Mouse (Mus musculus) heart, embryonic 10.5 days (tissue): ENCODE measurements around the gene Tbl1xr1. TPM values are rescaled to one million over a fixed set of nuclear protein-coding genes. Genes with fewer than 3 reads are reported as not detected.

Source experiments
- DNase-seq: peaks from one replicate; pipeline ENCODE4 v3.0.0-alpha.2; 2017; ENCODE audit warnings: low spot score
- H3K27ac ChIP-seq: fragments of 300-500 bp; sonication (generic); 2 replicates; pipeline ENCODE4 v1.5.1; 2016; ENCODE audit warnings: mild to moderate bottlenecking
- H3K27me3 ChIP-seq: fragments of 300-500 bp; sonication (generic); 2 replicates; pipeline ENCODE4 v1.6.1; 2016; ENCODE audit warnings: mild to moderate bottlenecking; ENCODE audit not compliant: poor library complexity, insufficient read depth, severe bottlenecking
- H3K36me3 ChIP-seq: fragments of 300-500 bp; sonication (generic); 2 replicates; pipeline ENCODE4 v1.6.1; 2016; ENCODE audit warnings: mild to moderate bottlenecking, moderate library complexity
- H3K4me1 ChIP-seq: fragments of 300-500 bp; sonication (generic); 2 replicates; pipeline ENCODE4 v1.6.1; 2016; ENCODE audit warnings: mild to moderate bottlenecking
- H3K4me3 ChIP-seq: fragments of 300-500 bp; sonication (generic); 2 replicates; pipeline ENCODE4 v1.5.1; 2016; ENCODE audit warnings: mild to moderate bottlenecking, moderate library complexity
- H3K9me3 ChIP-seq: fragments of 300-500 bp; sonication (generic); 2 replicates; pipeline ENCODE4 v1.6.1; 2016; ENCODE audit warnings: mild to moderate bottlenecking, moderate library complexity
- WGBS: fragments of 180-500 bp; shearing (Covaris S2); methylation state at CpG from one replicate; pipeline ENCODE4 v1.1.7; 2016; 5-methylcytosine and 5-hydroxymethylcytosine counted together
- polyA plus RNA-seq: library from polyadenylated mRNA; unstranded; fragments of >200 nt; fragmentation: Nextera tagmentation; extraction: Ambion mirVana; gene quantifications from 2 replicates; pipeline ENCODE4 v1.2.1, GENCODE M21; 2016

Tbl1xr1 gene
- polyA plus RNA-seq, 1 experiment from 2014 or later: 17.7 TPM

DNA sequence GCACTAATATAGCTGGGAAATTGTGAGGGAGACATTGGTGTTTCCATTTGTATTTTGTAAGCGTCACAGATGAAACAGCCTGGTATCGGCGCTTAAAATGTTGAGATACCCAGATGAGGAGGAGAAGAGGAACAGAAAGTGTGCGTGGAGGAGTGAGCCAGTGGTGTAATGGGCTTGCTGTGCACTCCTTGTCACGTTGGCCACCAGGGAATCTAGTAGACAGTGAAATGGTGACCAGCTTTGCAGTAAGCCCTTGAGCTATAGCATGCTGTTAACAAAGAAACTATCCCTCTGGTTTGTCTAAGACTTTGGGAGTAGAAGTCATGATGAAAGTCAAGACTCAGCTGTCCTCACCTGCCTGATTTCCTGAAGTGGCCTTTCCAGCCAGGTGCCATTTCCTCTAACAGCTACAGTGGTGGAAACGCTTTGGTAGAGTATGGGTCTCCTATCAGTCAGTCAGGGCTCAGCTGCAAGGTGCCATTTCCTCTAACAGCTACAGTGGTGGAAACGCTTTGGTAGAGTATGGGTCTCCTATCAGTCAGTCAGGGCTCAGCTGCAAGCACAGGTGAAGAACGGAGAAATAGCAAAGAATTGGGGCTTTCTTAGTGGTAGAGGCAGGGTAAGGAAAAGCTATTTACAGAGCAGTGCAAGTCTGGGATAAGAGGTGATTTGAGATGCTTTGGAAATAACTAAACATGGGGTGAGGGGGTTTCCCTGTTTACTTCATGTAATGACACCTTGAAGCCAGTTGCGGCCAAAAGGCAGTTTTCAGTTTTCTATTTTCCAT is 61.5 kb downstream of the Tbl1xr1 start:
- Histone ChIP-seq H3K27ac (no peak overlapping the region), H3K4me1 (peaks cover 14% of the 10 kb centered on the region; the same call in 1 of the 2 replicates), H3K27me3 (no peaks in the 10 kb centered on the region), H3K36me3 (0 out of 2 replicates have a peak, but pooled peaks cover 3% of the 10 kb centered on the region), H3K9me3 (no peaks in the 10 kb centered on the region), H3K4me3 (no peak overlapping the region)
- DNase-seq: no peak
- 74% methylated on average over 9 of the region's 9 CpGs for WGBS

GRCm38 (mm10) chr3:22138580-22139099 is 62.2 kb downstream of the Tbl1xr1 start:
- Histone ChIP-seq H3K36me3 (0 out of 2 replicates have a peak, but pooled peaks cover 3% of the 10 kb centered on the region), H3K9me3 (no peaks in the 10 kb centered on the region), H3K27ac (no peak overlapping the region), H3K4me3 (no peak overlapping the region), H3K4me1 (peaks cover 14% of the 10 kb centered on the region; the same call in 1 of the 2 replicates), H3K27me3 (no peaks in the 10 kb centered on the region)
- 75% methylated on average over 2 of the region's 2 CpGs for WGBS
- no peak for DNase-seq

DNA sequence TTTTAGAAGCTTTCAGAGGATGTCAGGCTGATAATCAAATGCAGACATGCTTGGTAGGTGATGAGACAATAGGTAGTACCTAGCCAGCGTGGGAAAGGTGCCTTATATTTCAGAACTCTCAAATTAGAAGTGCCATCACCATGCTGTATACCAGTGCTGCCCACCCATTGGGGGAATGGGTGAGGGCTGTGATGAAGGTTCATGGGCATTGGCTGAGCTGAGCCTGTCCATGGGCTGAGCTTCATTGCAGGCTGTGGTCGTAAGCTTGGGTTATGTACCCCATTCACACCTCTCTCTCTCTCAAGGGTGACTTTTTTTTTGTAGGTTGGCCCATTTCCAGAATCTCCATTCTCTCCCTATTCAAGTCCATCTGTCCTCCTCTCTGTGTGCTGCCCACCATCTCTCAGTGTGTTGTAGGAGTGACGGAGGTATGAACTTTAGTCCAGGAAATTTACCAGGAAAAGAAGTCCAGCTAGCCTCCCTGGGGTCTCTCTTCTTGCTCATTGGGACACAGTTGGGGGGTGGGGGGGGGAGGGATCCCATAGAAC is 63.7 kb downstream of the Tbl1xr1 start:
- H3K27ac ChIP-seq: no peak overlapping the region
- H3K4me3 ChIP-seq: no peak overlapping the region
- 72% methylated on average over 3 of the region's 3 CpGs for WGBS
- H3K9me3 ChIP-seq: no peaks in the 10 kb centered on the region
- H3K27me3 ChIP-seq: no peaks in the 10 kb centered on the region
- no peaks in the 10 kb centered on the region for H3K36me3 ChIP-seq
- DNase-seq: no peak
- H3K4me1 ChIP-seq: peaks cover 14% of the 10 kb centered on the region; the same call in 1 of the 2 replicates

GRCm38 (mm10) chr3:22141984-22142719 is 65.7 kb downstream of the Tbl1xr1 start:
- H3K27me3 ChIP-seq: no peaks in the 10 kb centered on the region
- H3K9me3 ChIP-seq: no peaks in the 10 kb centered on the region
- no peaks in the 10 kb centered on the region for H3K36me3 ChIP-seq
- peaks cover 14% of the 10 kb centered on the region; the same call in 1 of the 2 replicates for H3K4me1 ChIP-seq
- WGBS: 80% methylated on average over 6 of the region's 6 CpGs
- DNase-seq: no peak
- H3K4me3 ChIP-seq: no peak overlapping the region
- no peak overlapping the region for H3K27ac ChIP-seq

- Histone ChIP-seq H3K36me3 (no peaks in the 10 kb centered on the region), H3K9me3 (no peaks in the 10 kb centered on the region), H3K4me1 (peaks cover 11% of the 10 kb centered on the region; the same call in 1 of the 2 replicates), H3K27me3 (no peaks in the 10 kb centered on the region), H3K27ac (no peak overlapping the region), H3K4me3 (no peak overlapping the region)
- no peak for DNase-seq
- WGBS: 80% methylated on average over 5 of the region's 5 CpGs
Observed at GRCm38 (mm10) chr3:22142846-22143641, 66.6 kb downstream of the Tbl1xr1 start.

- H3K4me3 ChIP-seq: no peak overlapping the region
- H3K36me3 ChIP-seq: no peaks in the 10 kb centered on the region
- H3K4me1 ChIP-seq: peaks cover 9% of the 10 kb centered on the region; the same call in 1 of the 2 replicates
- no peak overlapping the region for H3K27ac ChIP-seq
- no peaks in the 10 kb centered on the region for H3K27me3 ChIP-seq
- DNase-seq: no peak
- H3K9me3 ChIP-seq: no peaks in the 10 kb centered on the region
- WGBS: 87% methylated on average over 2 of the region's 2 CpGs
Observed at GRCm38 (mm10) chr3:22144255-22144654, 67.8 kb downstream of the Tbl1xr1 start.

- no peak for DNase-seq
- H3K9me3 ChIP-seq: no peaks in the 10 kb centered on the region
- H3K36me3 ChIP-seq: no peaks in the 10 kb centered on the region
- no peaks in the 10 kb centered on the region for H3K27me3 ChIP-seq
- H3K4me1 ChIP-seq: no peaks in the 10 kb centered on the region
- H3K27ac ChIP-seq: no peak overlapping the region
- no peak overlapping the region for H3K4me3 ChIP-seq
- 53% methylated on average over 1 of the region's 1 CpGs for WGBS
Observed at GRCm38 (mm10) chr3:22147433-22147927, 71.0 kb downstream of the Tbl1xr1 start.

- no peak overlapping the region for H3K4me3 ChIP-seq
- 89% methylated on average over 6 of the region's 6 CpGs for WGBS
- no peak overlapping the region for H3K27ac ChIP-seq
- no peaks in the 10 kb centered on the region for H3K4me1 ChIP-seq
- H3K9me3 ChIP-seq: no peaks in the 10 kb centered on the region
- H3K27me3 ChIP-seq: no peaks in the 10 kb centered on the region
- no peak for DNase-seq
- H3K36me3 ChIP-seq: no peaks in the 10 kb centered on the region
Observed at GRCm38 (mm10) chr3:22148306-22148932, 72.0 kb downstream of the Tbl1xr1 start.

- WGBS: 84% methylated on average over 5 of the region's 5 CpGs
- Histone ChIP-seq H3K27ac (no peak overlapping the region), H3K4me1 (no peaks in the 10 kb centered on the region), H3K27me3 (no peaks in the 10 kb centered on the region), H3K36me3 (peaks cover 2% of the 10 kb centered on the region), H3K4me3 (no peak overlapping the region), H3K9me3 (no peaks in the 10 kb centered on the region)
- no peak for DNase-seq
Observed at GRCm38 (mm10) chr3:22150872-22151530, 74.5 kb downstream of the Tbl1xr1 start.

- no peaks in the 10 kb centered on the region for H3K9me3 ChIP-seq
- no peak overlapping the region for H3K27ac ChIP-seq
- no peak overlapping the region for H3K4me3 ChIP-seq
- H3K27me3 ChIP-seq: no peaks in the 10 kb centered on the region
- no peak for DNase-seq
- H3K4me1 ChIP-seq: no peaks in the 10 kb centered on the region
- WGBS: 100% methylated on average over 1 of the region's 1 CpGs
- H3K36me3 ChIP-seq: peaks cover 10% of the 10 kb centered on the region
Observed at GRCm38 (mm10) chr3:22152773-22153172, 76.3 kb downstream of the Tbl1xr1 start.

DNA sequence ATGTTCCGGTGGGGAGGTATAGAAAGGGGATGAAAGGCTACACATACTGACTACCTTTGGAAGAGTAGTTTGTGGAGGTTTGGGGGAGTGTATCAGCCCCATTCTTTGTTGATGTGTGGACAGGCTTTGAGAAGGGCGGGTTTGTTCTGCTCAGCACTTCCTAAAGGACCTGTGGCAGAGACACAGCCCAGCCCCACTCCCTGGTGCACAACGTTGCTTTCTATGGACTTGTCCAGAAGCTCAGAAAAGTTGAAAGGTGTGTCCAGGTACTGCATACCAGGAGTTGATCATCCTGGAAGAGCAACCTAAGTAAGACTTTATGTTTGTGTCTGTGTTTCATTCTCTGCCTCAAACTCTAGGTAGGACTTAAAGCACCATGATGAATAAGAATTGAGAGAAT is 78.1 kb downstream of the Tbl1xr1 start:
- 82% methylated on average over 3 of the region's 3 CpGs for WGBS
- Histone ChIP-seq H3K36me3 (peaks cover 10% of the 10 kb centered on the region), H3K4me1 (no peaks in the 10 kb centered on the region), H3K27ac (no peak overlapping the region), H3K9me3 (no peaks in the 10 kb centered on the region), H3K27me3 (no peaks in the 10 kb centered on the region), H3K4me3 (no peak overlapping the region)
- DNase-seq: no peak
